ENCODE assay signal across 8 mouse cellular contexts in the genomic region with DNA sequence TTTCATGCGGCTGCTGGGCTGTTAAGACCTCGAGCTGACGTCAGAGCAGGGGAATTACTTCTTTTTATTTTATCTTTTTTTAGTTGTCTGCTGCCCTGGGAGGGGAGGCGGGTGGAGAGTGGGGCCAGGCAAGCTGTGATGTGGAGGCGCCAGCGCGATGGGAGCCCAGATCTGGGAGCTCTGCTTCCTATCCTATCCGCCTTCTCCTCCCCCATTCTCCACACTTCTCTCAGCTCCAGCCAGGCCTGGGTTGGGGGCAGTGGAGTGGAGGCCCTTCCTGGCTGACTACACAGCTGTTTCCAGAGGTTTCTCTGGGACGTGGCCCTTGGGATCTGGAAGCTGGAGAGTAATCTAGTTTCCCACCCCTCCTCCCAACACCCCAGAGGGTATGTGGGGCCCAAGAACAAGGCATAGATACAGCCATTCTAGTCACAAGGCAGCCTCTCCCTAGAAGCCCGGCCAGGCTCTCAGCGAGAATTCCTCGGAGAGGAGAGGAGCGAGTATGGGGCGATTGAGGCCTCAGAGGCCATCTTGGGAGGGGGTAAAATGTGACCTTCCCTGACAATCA. TPM values are rescaled to one million over a fixed set of nuclear protein-coding genes. Genes with fewer than 3 reads are reported as not detected.
A peak's percentile ranks its signal among the peaks of the same experiment; 100 is the strongest.
DNase-seq lines count a peak whose midpoint lies in the region; ATAC-seq lines count a peak whose summit lies in the region.

No protein-coding gene starts in this region.

- H3K27ac ChIP-seq in embryonic facial prominence, embryonic 13.5 days = peak overlapping the region; percentile 99
- H3K27ac ChIP-seq in heart, embryonic 10.5 days = peak overlapping the region; percentile 100

- WGBS in embryonic facial prominence, embryonic 13.5 days = under 1% methylated on average over 14 of the region's 14 CpGs
- WGBS in heart, embryonic 10.5 days = under 1% methylated on average over 14 of the region's 14 CpGs

- H3K4me2 ChIP-seq in embryonic facial prominence, embryonic 13.5 days = peak overlapping the region; percentile 84

- no peaks in the 10 kb centered on the region for H3K9me3 ChIP-seq in embryonic facial prominence, embryonic 13.5 days
- no peaks in the 10 kb centered on the region for H3K9me3 ChIP-seq in heart, embryonic 10.5 days

- H3K27me3 ChIP-seq in embryonic facial prominence, embryonic 13.5 days = no peaks in the 10 kb centered on the region
- H3K27me3 ChIP-seq in heart, embryonic 10.5 days (ENCODE audit: insufficient read depth, poor library complexity, severe bottlenecking) = no peaks in the 10 kb centered on the region

- H3K4me1 ChIP-seq in embryonic facial prominence, embryonic 13.5 days = peaks cover 58% of the 10 kb centered on the region
- peaks cover 66% of the 10 kb centered on the region for H3K4me1 ChIP-seq in heart, embryonic 10.5 days

- H3K9ac ChIP-seq in embryonic facial prominence, embryonic 13.5 days = peak overlapping the region; percentile 99

- ATAC-seq in embryonic facial prominence, embryonic 13.5 days (ENCODE audit: insufficient number of reproducible peaks, insufficient read depth, low FRiP score, low TSS enrichment, low read depth) = peak; percentile 35; the same call in 1 of the 2 replicates

- peak overlapping the region; percentile 99 for H3K4me3 ChIP-seq in embryonic facial prominence, embryonic 13.5 days
- H3K4me3 ChIP-seq in heart, embryonic 10.5 days = peak overlapping the region; percentile 98

- H3K36me3 ChIP-seq in embryonic facial prominence, embryonic 13.5 days = no peaks in the 10 kb centered on the region
- H3K36me3 ChIP-seq in heart, embryonic 10.5 days = no peaks in the 10 kb centered on the region

- peak; percentile 39 to 41 for DNase-seq in thymus, postnatal 10 days (ENCODE audit: low spot score in 2 of 2)
- DNase-seq in thymus, adult 18-20 months = no peak
- DNase-seq in heart, embryonic 10.5 days (ENCODE audit: low spot score) = peak; percentile 91
- DNase-seq in kidney, adult 9 months = peak; percentile 51
- peak; percentile 75 for DNase-seq in liver
- peak; percentile 39 to 43 for DNase-seq in natural killer cell, adult 2 months (ENCODE audit: low spot score in 2 of 2)
- DNase-seq in urinary bladder, adult 2 months (ENCODE audit: low spot score) = peak; percentile 36

RNA-seq across cellular contexts. Expression of gene Rai1, which starts 1.8 kb away (rescaled TPM):
- polyA plus RNA-seq in embryonic facial prominence, embryonic 13.5 days (2015; fragmentation: Nextera tagmentation; extraction: Ambion mirVana) = 27.9 and 28.5 TPM in 2 replicates
- polyA plus RNA-seq in heart, embryonic 10.5 days (2016; fragmentation: Nextera tagmentation; extraction: Ambion mirVana) = 21.2 and 32.5 TPM in 2 replicates
- 35.1 and 45.3 TPM in 2 replicates for polyA plus RNA-seq in urinary bladder, adult 2 months (2012; rRNA removed)

Comparison
In these comparisons a context has a peak if more than half of its experiments do, and no peak if none do; other contexts are left out.
1. DNase-seq: peak in thymus, postnatal 10 days (2 of 2), heart, embryonic 10.5 days (single experiment), kidney, adult 9 months (single experiment), liver (single experiment), natural killer cell, adult 2 months (2 of 2) and urinary bladder, adult 2 months (single experiment); none in thymus, adult 18-20 months (0 of 2).